Mouse (Mus musculus): ENCODE data around the gene Sox5. TPM values are rescaled to one million over a fixed set of nuclear protein-coding genes. Genes with fewer than 3 reads are reported as not detected.

The Sox5 gene
- polyA plus RNA-seq, 2 experiments = 1.6 to 1.7 TPM

DNA sequence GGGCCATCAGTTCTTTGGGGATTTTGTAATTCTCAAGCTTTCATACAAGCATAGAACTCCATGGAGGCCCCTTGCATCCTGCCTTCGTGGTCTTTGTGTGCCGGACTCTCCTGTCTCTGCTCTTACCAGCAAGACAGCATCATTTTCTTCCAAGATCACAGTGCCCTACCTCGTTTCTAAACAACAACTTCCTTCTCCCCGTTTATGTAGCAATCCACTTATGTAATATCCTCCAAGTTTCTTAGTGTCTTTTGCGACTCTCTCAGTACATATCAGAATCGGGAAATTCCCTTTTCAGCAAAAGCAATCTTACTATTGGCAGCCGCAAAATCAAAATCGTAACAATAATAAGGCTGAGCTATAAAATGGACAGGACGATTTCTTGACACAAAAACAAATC lies 324.3 kb downstream of the Sox5 start:
- no peak overlapping the region for H3K4me2 ChIP-seq (ENCODE audit: low read depth)
- ATAC-seq (ENCODE audit: insufficient read depth) (no peak), DNase-seq (ENCODE audit: low read depth in 3 of 3, low spot score in 3 of 3) (no peak)
- no peaks in the 10 kb centered on the region for H3K9me3 ChIP-seq (ENCODE audit: control insufficient read depth, low read length)
- no peaks in the 10 kb centered on the region for H3K36me3 ChIP-seq (replicated peaks; ENCODE audit: control insufficient read depth, insufficient read depth, low read depth)
- H3K27ac ChIP-seq = no peak overlapping the region
- H3K9ac ChIP-seq (replicated peaks) = no peak overlapping the region
- TF ChIP-seq CTCF (IDR thresholded peaks at IDR 0.05; ENCODE audit: low read depth) = no peak
- TF ChIP-seq EP300 (IDR thresholded peaks at IDR 0.05; ENCODE audit: low read depth) = no peak
- no peaks in the 10 kb centered on the region for H3K4me1 ChIP-seq (replicated peaks; ENCODE audit: control insufficient read depth in 2 of 2, insufficient read depth in 2 of 2, low read length in 1 of 2)
- 65% methylated on average over 9 of the region's 9 CpGs for WGBS (ENCODE audit: insufficient replicate concordance)
- no peaks in the 10 kb centered on the region for H3K27me3 ChIP-seq (ENCODE audit: control insufficient read depth, insufficient read depth, low read length)
- H3K4me3 ChIP-seq (ENCODE audit: insufficient read depth in 1 of 2, low read depth in 2 of 2, low read length in 2 of 2) = no peak overlapping the region

DNA sequence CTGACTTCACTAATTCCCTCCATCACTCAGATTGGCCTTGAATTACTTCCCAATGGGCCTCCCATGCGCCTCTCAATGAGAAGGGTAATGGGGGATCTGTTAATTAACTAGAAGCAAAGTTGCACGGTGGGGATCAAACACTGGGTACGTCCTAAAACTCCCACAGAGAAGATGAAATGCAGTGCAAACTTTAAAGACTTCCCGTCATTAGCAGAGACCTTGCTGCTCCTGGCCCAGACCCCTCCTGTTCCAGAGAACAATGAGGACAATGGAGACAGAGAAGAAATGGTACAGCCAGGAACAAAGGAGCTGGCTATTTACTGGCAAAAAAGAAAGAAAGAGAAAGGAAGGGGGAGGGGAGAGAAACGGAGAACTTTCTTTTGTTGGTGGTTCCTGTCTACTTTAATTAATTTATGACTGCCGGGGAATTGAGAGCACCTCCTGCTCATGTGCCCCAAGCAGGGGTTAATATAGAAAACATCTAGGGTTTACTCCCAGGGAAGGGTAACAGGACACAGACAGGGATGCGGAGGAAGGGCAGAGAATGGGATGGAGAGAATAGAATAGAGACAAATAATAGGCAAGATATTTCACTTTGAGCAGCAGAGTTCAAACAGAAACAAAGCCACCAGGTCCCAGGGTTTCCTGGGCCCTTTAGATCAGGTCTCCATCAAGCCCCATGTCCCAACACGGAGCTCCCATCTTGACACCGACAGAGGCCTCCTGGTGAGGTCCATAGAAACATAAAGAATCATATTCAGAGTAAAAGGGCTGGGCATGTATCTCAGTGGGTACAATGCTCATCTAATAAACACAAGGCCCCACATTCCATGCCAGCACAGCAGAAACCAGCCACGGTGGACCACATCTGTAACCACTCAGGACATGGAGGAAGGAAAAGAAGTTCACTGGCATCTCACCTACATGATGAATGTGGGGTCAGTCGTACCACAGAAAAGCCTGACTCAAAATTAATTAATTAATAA lies 327.2 kb downstream of the Sox5 start:
- H3K9ac ChIP-seq (replicated peaks) = no peak overlapping the region
- H3K4me2 ChIP-seq (ENCODE audit: low read depth) = no peak overlapping the region
- no peaks in the 10 kb centered on the region for H3K27me3 ChIP-seq (ENCODE audit: control insufficient read depth, insufficient read depth, low read length)
- no peak overlapping the region for H3K4me3 ChIP-seq (ENCODE audit: insufficient read depth in 1 of 2, low read depth in 2 of 2, low read length in 2 of 2)
- H3K27ac ChIP-seq = no peak overlapping the region
- no peaks in the 10 kb centered on the region for H3K4me1 ChIP-seq (replicated peaks; ENCODE audit: control insufficient read depth in 2 of 2, insufficient read depth in 2 of 2, low read length in 1 of 2)
- TF ChIP-seq CTCF (IDR thresholded peaks at IDR 0.05; ENCODE audit: low read depth) (no peak), EP300 (IDR thresholded peaks at IDR 0.05; ENCODE audit: low read depth) (no peak)
- 36% methylated on average over 11 of the region's 11 CpGs for WGBS (ENCODE audit: insufficient replicate concordance)
- DNase-seq (ENCODE audit: low read depth in 3 of 3, low spot score in 3 of 3) (no peak), ATAC-seq (ENCODE audit: insufficient read depth) (no peak)
- H3K36me3 ChIP-seq (replicated peaks; ENCODE audit: control insufficient read depth, insufficient read depth, low read depth) = no peaks in the 10 kb centered on the region
- H3K9me3 ChIP-seq (ENCODE audit: control insufficient read depth, low read length) = no peaks in the 10 kb centered on the region

DNA sequence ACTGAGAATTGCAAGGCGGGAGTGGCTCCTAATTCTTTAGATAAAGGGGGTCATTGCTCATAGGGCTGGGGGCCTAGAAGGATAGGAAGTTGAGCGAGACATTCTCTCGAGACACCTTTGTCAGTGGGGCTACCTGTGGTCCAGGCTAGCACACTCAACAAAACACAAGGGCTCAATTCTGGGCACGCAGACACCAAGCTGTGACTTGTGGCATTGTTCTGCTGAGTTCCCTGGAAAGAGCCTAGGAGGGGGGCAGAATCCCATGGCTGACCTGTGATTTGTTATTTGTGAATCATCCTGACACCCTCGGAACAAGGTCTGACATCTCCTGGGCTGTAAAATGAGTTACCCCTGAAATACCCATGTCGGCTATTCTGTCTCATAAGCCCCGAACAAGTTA lies 328.2 kb downstream of the Sox5 start:
- H3K4me3 ChIP-seq (ENCODE audit: insufficient read depth in 1 of 2, low read depth in 2 of 2, low read length in 2 of 2) = no peak overlapping the region

DNA sequence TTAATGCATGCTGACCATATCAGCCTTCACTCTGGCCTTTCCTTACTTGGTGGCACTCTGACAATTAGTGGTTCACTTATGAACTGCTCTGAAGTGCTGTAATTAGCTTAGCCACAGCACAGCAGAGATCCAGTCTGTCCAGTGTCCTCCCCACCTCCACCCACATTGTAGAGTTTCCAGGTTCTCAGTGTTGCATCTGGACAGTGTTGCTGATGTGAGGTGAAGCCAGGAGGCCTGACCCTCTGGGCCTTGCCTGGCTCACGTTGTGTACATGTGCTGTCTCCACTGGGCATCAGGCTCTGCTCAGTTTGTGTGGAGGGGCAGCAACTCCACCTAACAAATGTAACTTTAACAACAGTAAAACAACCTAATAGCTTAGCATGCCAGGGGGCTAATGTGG lies 328.6 kb downstream of the Sox5 start:
- Histone ChIP-seq H3K4me3 (ENCODE audit: insufficient read depth in 1 of 2, low read depth in 2 of 2, low read length in 2 of 2) (no peak overlapping the region), H3K36me3 (replicated peaks; ENCODE audit: control insufficient read depth, insufficient read depth, low read depth) (no peaks in the 10 kb centered on the region), H3K9me3 (ENCODE audit: control insufficient read depth, low read length) (no peaks in the 10 kb centered on the region), H3K9ac (replicated peaks) (no peak overlapping the region), H3K4me2 (ENCODE audit: low read depth) (no peak overlapping the region), H3K27me3 (ENCODE audit: control insufficient read depth, insufficient read depth, low read length) (no peaks in the 10 kb centered on the region), H3K27ac (no peak overlapping the region), H3K4me1 (replicated peaks; ENCODE audit: control insufficient read depth in 2 of 2, insufficient read depth in 2 of 2, low read length in 1 of 2) (no peaks in the 10 kb centered on the region)
- no peak for ATAC-seq (ENCODE audit: insufficient read depth)
- 32% methylated on average over 1 of the region's 1 CpGs for WGBS (ENCODE audit: insufficient replicate concordance)
- no peak for DNase-seq (ENCODE audit: low read depth in 3 of 3, low spot score in 3 of 3)
- TF ChIP-seq EP300 (IDR thresholded peaks at IDR 0.05; ENCODE audit: low read depth) = no peak
- no peak for TF ChIP-seq CTCF (IDR thresholded peaks at IDR 0.05; ENCODE audit: low read depth)

More for the DNA sequence above, 328.2 kb downstream of the Sox5 start:
- Histone ChIP-seq H3K27me3 (ENCODE audit: control insufficient read depth, insufficient read depth, low read length) (no peaks in the 10 kb centered on the region), H3K4me2 (ENCODE audit: low read depth) (no peak overlapping the region), H3K27ac (no peak overlapping the region), H3K9me3 (ENCODE audit: control insufficient read depth, low read length) (no peaks in the 10 kb centered on the region), H3K4me1 (replicated peaks; ENCODE audit: control insufficient read depth in 2 of 2, insufficient read depth in 2 of 2, low read length in 1 of 2) (no peaks in the 10 kb centered on the region), H3K36me3 (replicated peaks; ENCODE audit: control insufficient read depth, insufficient read depth, low read depth) (no peaks in the 10 kb centered on the region), H3K9ac (replicated peaks) (no peak overlapping the region)
- DNase-seq (ENCODE audit: low read depth in 3 of 3, low spot score in 3 of 3) (no peak), ATAC-seq (ENCODE audit: insufficient read depth) (no peak)
- TF ChIP-seq CTCF (IDR thresholded peaks at IDR 0.05; ENCODE audit: low read depth) = no peak
- no peak for TF ChIP-seq EP300 (IDR thresholded peaks at IDR 0.05; ENCODE audit: low read depth)
- 52% methylated on average over 7 of the region's 7 CpGs for WGBS (ENCODE audit: insufficient replicate concordance)

DNA sequence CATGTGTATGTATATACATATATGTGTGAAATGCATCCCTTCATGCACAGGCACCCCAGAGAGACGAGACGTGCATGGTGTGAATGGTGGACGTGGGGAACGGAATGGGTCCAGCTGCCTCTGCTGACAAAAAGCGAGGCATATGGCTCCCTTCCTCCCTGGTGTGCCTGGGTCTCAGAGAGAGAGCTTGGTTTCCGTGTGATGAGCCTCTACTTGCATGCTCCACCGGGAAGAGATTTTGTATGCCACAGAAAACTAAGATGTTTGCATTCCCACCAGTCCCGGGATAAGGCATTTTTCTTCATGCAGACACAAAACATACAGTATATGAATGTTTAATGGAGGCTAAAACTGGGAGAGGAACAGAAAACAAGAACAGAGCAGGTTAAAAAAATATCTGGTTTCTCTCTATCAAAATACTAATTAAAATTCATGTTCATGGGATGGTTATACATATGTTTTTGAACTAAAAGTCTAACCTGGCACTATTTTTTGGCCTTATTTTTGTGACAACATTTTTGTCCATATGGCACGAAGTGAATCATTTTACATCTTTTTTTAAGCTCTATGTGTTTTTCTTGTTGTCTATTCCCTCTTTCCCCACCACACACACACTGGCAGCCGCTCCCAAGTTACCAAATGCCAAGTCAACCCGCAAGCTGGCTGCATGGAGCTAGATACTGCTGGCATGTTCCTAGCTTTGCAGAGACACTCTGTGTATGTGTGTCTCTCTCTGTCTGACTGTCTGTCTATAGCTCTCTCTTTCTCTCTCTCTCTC lies 329.4 kb downstream of the Sox5 start:
- WGBS (ENCODE audit: insufficient replicate concordance) = 67% methylated on average over 11 of the region's 11 CpGs
- no peak for ATAC-seq (ENCODE audit: insufficient read depth)
- Histone ChIP-seq H3K4me2 (ENCODE audit: low read depth) (no peak overlapping the region), H3K27ac (no peak overlapping the region), H3K36me3 (replicated peaks; ENCODE audit: control insufficient read depth, insufficient read depth, low read depth) (no peaks in the 10 kb centered on the region), H3K9me3 (ENCODE audit: control insufficient read depth, low read length) (no peaks in the 10 kb centered on the region), H3K27me3 (ENCODE audit: control insufficient read depth, insufficient read depth, low read length) (no peaks in the 10 kb centered on the region), H3K4me1 (replicated peaks; ENCODE audit: control insufficient read depth in 2 of 2, insufficient read depth in 2 of 2, low read length in 1 of 2) (no peaks in the 10 kb centered on the region), H3K9ac (replicated peaks) (no peak overlapping the region), H3K4me3 (ENCODE audit: insufficient read depth in 1 of 2, low read depth in 2 of 2, low read length in 2 of 2) (no peak overlapping the region)
- DNase-seq (ENCODE audit: low read depth in 3 of 3, low spot score in 3 of 3) = no peak
- no peak for TF ChIP-seq CTCF (IDR thresholded peaks at IDR 0.05; ENCODE audit: low read depth)

Measured in liver, embryonic 14.5 days (tissue).